Comparison of ENCODE assay signal across 21 mouse cellular contexts in the genomic region with DNA sequence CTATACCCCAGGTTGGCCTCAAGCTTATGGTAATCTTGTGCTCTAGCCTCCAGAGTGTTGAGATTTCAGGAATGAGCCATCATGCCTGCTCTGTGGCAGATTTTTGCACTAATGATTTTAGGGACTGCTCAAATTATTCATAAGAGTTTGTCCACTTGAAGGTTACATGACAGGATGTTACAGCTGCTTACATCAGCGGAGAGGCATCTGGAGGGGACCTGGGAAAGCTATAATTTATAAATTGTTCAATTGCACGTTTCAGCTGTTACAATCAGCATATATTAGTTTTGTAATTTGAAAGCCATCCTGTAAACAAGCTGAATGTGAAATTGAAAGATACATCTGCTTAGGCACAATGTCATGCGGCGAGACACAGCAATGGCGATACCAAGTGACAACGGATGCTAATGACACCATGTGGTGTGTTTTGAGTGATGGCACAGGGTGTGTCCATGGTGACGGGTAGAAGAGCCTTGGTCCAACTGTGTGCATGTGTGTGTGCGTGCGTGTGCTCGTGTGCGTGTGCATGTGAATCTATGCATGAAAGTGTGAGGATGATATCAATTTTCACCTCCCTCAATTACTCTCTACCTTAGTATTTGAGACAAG.
"Had no signal": no experiment of that assay in that cellular context is flagged by ENCODE, and none has a peak within 500 bp of the region (broad histone marks: within the 10 kb centered on the region; RNA-seq: fewer than 3 reads in every experiment).

No protein-coding gene starts in this region.

- H3K36me3 ChIP-seq: kidney, embryonic 15.5 days; liver, embryonic 13.5 days; neural tube, embryonic 12.5 days; neural tube, embryonic 15.5 days had no signal

- DNase-seq: kidney, adult 8-10 months; kidney, postnatal 10 days; kidney, postnatal 36 days; layer of hippocampus, postnatal 36 days; liver, embryonic 13.5 days; lung, adult 2 months; lung, postnatal 14 days; lung, postnatal 4 days; midbrain, embryonic 14.5 days; right cerebral cortex, adult 18-20 months; right cerebral cortex, postnatal 14 days; right cerebral cortex, postnatal 4 days; thymus, adult 2 months; thymus, postnatal 14 days; thymus, postnatal 4 days had no signal

- H3K9me3 ChIP-seq: kidney, embryonic 15.5 days; neural tube, embryonic 15.5 days had no signal

- H3K4me3 ChIP-seq: kidney, embryonic 15.5 days; left cerebral cortex, adult 2 months; liver, embryonic 13.5 days; neural tube, embryonic 12.5 days; neural tube, embryonic 15.5 days had no signal

- H3K27ac ChIP-seq: kidney, embryonic 15.5 days; left cerebral cortex, adult 2 months; liver, embryonic 13.5 days; neural tube, embryonic 12.5 days; neural tube, embryonic 15.5 days; stomach, postnatal 0 days had no signal

- H3K4me1 ChIP-seq: liver, embryonic 13.5 days; neural tube, embryonic 12.5 days; neural tube, embryonic 15.5 days had no signal

- H3K4me2 ChIP-seq: kidney, embryonic 15.5 days; liver, embryonic 13.5 days; midbrain, embryonic 11.5 days; neural tube, embryonic 12.5 days; neural tube, embryonic 15.5 days had no signal

- H3K9ac ChIP-seq: kidney, embryonic 15.5 days; liver, embryonic 13.5 days; neural tube, embryonic 12.5 days; neural tube, embryonic 15.5 days had no signal

- H3K27me3 ChIP-seq: kidney, embryonic 15.5 days; liver, embryonic 13.5 days; neural tube, embryonic 12.5 days; neural tube, embryonic 15.5 days had no signal
